9 mouse cellular contexts compared by ENCODE assay signal in the genomic region with DNA sequence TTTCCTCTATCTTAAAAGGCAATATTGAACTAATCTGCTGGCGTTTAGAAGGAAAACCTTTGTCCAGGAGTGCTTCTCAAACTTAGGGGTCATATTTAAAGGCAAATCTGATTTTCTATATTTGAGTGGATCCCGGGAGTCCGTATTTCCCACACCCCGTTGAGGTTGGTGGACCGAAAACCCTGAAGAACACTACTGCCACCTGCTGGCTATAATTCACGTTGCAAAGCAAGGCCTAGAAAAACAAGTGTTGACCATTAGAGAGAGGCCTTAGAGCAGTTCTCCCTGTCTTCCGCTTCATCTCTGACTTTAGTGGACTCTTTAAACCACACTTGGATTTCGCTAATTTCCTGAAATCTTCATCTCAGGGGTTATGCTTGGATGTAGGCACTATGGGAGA.
A peak's percentile ranks its signal among the peaks of the same experiment; 100 is the strongest.
DNase-seq lines count a peak whose midpoint lies in the region; ATAC-seq lines count a peak whose summit lies in the region.
"Had no signal": no experiment of that assay in that cellular context is flagged by ENCODE, and none has a peak within 500 bp of the region (broad histone marks: within the 10 kb centered on the region; RNA-seq: fewer than 3 reads in every experiment).

No protein-coding gene starts in this region.

- intact Hi-C loops in left cerebral cortex, postnatal 14 days (cut with DNase I), result loop anchor here (5.0 kb wide), 2 partner anchors 133 to 402 kb away; a partner anchor contains a TSS

- no peaks in the 10 kb centered on the region; the same call in 1 of the 2 replicates for H3K4me1 ChIP-seq in neural tube, embryonic 11.5 days (ENCODE audit: control insufficient read depth, insufficient read depth, low read length)
- H3K4me1 ChIP-seq: heart, embryonic 15.5 days had no signal

- peak; percentile 52 for DNase-seq in CD4-positive helper T cell, adult 2 months (ENCODE audit: low read depth, low spot score)
- DNase-seq in adrenal gland, adult (ENCODE audit: inconsistent age in 2 of 2, low spot score in 1 of 2), result peak; percentile 70 to 89
- DNase-seq in gastrocnemius, adult 18-20 months (ENCODE audit: low spot score), result peak; percentile 83
- DNase-seq in hindlimb bud, embryonic 11.5 days (ENCODE audit: extremely low spot score, low read depth, low spot score), result peak; percentile 64
- peak; percentile 87 to 91 for DNase-seq in left cerebral cortex, postnatal 14 days (ENCODE audit: low spot score in 2 of 2)
- peak; percentile 76 for DNase-seq in neural tube, embryonic 11.5 days (ENCODE audit: low spot score)
- peak; percentile 56 for DNase-seq in thymus, postnatal 0 days (ENCODE audit: low spot score)

- no peaks in the 10 kb centered on the region for H3K36me3 ChIP-seq in neural tube, embryonic 11.5 days (ENCODE audit: control insufficient read depth, insufficient read depth, low read length)
- H3K36me3 ChIP-seq: heart, embryonic 15.5 days had no signal

- no peak overlapping the region for H3K4me3 ChIP-seq in neural tube, embryonic 11.5 days (ENCODE audit: low read depth, low read length)
- H3K4me3 ChIP-seq: heart, embryonic 15.5 days had no signal

- no peak overlapping the region for H3K4me2 ChIP-seq in neural tube, embryonic 11.5 days (ENCODE audit: low read depth)
- H3K4me2 ChIP-seq: heart, embryonic 15.5 days had no signal

- H3K27ac ChIP-seq in neural tube, embryonic 11.5 days (ENCODE audit: low read depth, low read length), result no peak overlapping the region
- H3K27ac ChIP-seq: heart, embryonic 15.5 days had no signal

- H3K9ac ChIP-seq in neural tube, embryonic 11.5 days (ENCODE audit: low read length), result no peak overlapping the region
- H3K9ac ChIP-seq: heart, embryonic 15.5 days had no signal

- 51% methylated on average over 8 of the region's 8 CpGs for WGBS in neural tube, embryonic 11.5 days

- H3K27me3 ChIP-seq in neural tube, embryonic 11.5 days (ENCODE audit: control insufficient read depth, insufficient read depth, low read length), result no peaks in the 10 kb centered on the region
- H3K27me3 ChIP-seq: heart, embryonic 15.5 days had no signal

- no peaks in the 10 kb centered on the region for H3K9me3 ChIP-seq in neural tube, embryonic 11.5 days (ENCODE audit: control insufficient read depth, low read length)
- H3K9me3 ChIP-seq: heart, embryonic 15.5 days had no signal

- ATAC-seq in common myeloid progenitor, adult 5-6 weeks (replicated peaks; ENCODE audit: low read depth, poor library complexity, severe bottlenecking), result peak; percentile 74
- ATAC-seq in neural tube, embryonic 11.5 days (ENCODE audit: insufficient read depth, low FRiP score, low TSS enrichment), result no peak; the same call in 1 of the 2 replicates
